Mouse (Mus musculus) small intestine, adult 2 months (tissue): ENCODE data around the gene Sms. TPM values are rescaled to one million over a fixed set of nuclear protein-coding genes. Genes with fewer than 3 reads are reported as not detected.

ENCODE experiments used
- H3K27ac ChIP-seq: fragments of 200-500 bp; 2 replicates; pipeline ENCODE4 v1.5.1; 2012; ENCODE audit warnings: low read depth, low read length, control low read depth, inconsistent platforms; ENCODE audit not compliant: insufficient read depth
- H3K27me3 ChIP-seq: fragments of 200-500 bp; 2 replicates; pipeline ENCODE4 v1.6.1; 2012; ENCODE audit warnings: mild to moderate bottlenecking, moderate library complexity, low read length, inconsistent platforms; ENCODE audit not compliant: control insufficient read depth, insufficient read depth
- H3K36me3 ChIP-seq: fragments of 200-500 bp; 2 replicates; pipeline ENCODE4 v1.6.1; 2012; ENCODE audit warnings: mild to moderate bottlenecking, low read length, control low read depth, inconsistent platforms; ENCODE audit not compliant: control insufficient read depth, insufficient read depth
- H3K4me1 ChIP-seq: fragments of 200-500 bp; 2 replicates; pipeline ENCODE4 v1.6.1; 2012; ENCODE audit warnings: low read length, inconsistent platforms, mixed read lengths; ENCODE audit not compliant: control insufficient read depth, insufficient read depth, insufficient read length
- H3K4me3 ChIP-seq: fragments of 200-500 bp; 2 replicates; pipeline ENCODE4 v1.5.1; 2012; ENCODE audit warnings: low read depth, mild to moderate bottlenecking, control low read depth, inconsistent platforms, low read length, moderate library complexity
- CTCF ChIP-seq: fragments of 200-500 bp; IDR thresholded peaks from 2 replicates; pipeline ENCODE4 v1.5.1; 2012; ENCODE audit warnings: low read depth, mild to moderate bottlenecking, control low read depth, inconsistent platforms, low read length, moderate library complexity, mixed read lengths; ENCODE audit not compliant: insufficient replicate concordance, insufficient read length; ENCODE audit errors: extremely low read depth
- POLR2A ChIP-seq: fragments of 200-500 bp; IDR thresholded peaks from 2 replicates; pipeline ENCODE4 v1.6.1; 2012; ENCODE audit warnings: low read depth, mild to moderate bottlenecking, control low read depth, inconsistent platforms, low read length, moderate library complexity
- WGBS: fragments of 180-500 bp; shearing (Covaris S2); methylation state at CpG from one replicate; pipeline ENCODE4 v1.1.7; 2018; 5-methylcytosine and 5-hydroxymethylcytosine counted together
- polyA plus RNA-seq: library from polyadenylated mRNA; depleted of rRNA; stranded (reverse); fragments of >200 nt; gene quantifications from 2 replicates; pipeline ENCODE4 v1.2.3, GENCODE M21; 2012

The Sms gene
- polyA plus RNA-seq, 1 experiment, result 5.5 TPM

DNA sequence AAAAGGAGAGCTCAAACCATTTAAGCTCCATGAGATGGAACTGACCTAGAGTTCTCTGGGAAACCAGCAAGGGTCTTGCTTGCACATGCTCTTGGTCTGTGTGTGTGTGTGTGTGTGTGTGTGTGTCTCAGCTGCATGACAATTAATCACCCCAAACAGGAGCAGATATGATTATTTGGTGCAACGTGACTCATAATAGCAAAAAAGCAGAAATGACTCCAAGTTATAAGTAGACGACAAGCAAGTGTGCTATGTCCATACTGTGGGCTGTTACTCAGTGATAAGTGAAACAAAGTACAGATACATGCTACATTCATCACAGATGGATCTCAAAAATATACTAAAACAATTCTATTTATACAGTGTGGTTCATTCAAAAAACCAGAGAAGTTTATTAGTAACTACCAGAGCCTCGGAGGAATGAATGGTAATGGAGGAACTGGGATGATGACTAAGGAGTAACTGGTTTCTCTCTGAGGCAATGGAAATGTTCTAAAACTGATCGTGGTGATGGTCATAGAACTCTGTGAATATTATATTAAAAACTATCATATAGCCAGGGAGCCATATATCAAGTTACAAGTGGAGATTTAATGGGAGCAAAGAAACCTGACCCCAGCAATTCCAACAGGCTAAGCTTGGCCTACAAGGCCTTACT, 15.8 kb downstream of the Sms start:
- no peak for TF ChIP-seq CTCF
- TF ChIP-seq POLR2A, result no peak
- WGBS, result 79% methylated on average over 4 of the region's 4 CpGs
- Histone ChIP-seq H3K27ac (no peak overlapping the region), H3K27me3 (no peaks in the 10 kb centered on the region), H3K36me3 (no peaks in the 10 kb centered on the region), H3K4me1 (no peaks in the 10 kb centered on the region), H3K4me3 (no peak overlapping the region)

DNA sequence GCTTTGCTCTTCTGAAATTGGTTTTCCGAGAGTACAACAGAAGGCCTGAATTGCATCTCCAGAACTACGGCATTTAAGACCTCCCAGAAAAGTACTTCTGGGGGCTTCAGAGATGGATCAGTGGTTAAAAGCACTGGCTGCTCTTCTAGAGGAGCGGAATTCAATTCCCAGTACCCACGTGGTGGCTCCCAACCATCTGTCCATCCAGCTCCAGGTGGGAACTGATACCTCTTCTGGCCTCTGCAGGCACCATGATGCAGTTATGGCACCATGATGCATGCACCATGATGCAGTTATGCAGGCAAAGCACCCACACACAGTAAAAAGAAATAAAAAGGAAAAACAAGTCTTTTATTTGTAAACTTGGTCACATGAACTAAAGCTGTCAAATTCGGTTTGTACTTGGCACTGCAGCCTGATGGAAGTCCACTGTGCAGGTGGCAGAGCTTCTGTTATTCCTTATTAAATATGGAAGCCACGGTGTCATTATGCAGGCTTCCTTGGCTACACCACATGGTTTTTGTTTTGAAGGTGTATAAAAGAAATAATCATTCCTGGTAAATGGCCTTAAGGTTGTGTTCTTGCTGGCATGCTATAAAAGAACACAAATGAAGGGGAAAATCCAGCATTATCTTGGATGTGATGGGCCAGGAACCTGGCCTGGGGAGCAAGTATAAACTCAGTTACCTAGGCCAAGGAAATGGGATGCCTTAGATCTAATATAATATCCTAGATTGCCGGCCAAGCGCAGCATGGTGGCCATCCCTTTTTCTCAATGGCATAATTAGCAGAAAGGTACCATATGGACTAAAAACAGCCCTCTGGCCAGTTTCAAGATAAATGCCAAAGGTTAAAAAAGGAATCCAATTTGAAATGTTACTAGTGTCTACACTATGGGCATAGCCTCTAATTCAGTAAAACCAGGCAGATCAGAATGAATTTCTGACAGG, 20.1 kb downstream of the Sms start:
- 86% methylated on average over 8 of the region's 8 CpGs for WGBS
- no peak overlapping the region for H3K4me3 ChIP-seq
- no peak for TF ChIP-seq POLR2A
- no peak for TF ChIP-seq CTCF
- H3K36me3 ChIP-seq, result no peaks in the 10 kb centered on the region
- H3K27ac ChIP-seq, result no peak overlapping the region
- no peaks in the 10 kb centered on the region for H3K27me3 ChIP-seq
- H3K4me1 ChIP-seq, result no peaks in the 10 kb centered on the region

DNA sequence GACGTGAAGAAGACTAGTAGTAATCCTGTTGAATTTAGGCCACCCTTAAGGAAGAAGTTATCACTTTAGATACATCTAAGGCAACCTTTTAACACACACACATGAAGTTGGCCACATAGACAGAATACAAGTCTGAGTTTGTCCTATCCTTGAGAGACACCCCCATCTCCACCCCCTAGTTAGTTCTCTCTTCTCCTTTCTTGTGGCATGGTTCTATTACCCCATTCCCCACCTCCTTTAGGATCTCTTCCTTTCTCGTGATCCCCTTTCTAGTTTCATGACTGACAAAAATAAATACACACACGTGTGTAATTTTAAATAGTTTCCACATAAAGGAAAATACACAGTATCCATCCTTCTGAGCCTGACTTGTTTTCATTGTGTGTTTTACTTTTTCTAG, 23.3 kb downstream of the Sms start:
- WGBS, result 85% methylated on average over 3 of the region's 3 CpGs
- H3K27ac ChIP-seq, result no peak overlapping the region
- no peak for TF ChIP-seq CTCF
- TF ChIP-seq POLR2A, result no peak
- no peak overlapping the region for H3K4me3 ChIP-seq
- H3K27me3 ChIP-seq, result no peaks in the 10 kb centered on the region
- H3K36me3 ChIP-seq, result no peaks in the 10 kb centered on the region
- no peaks in the 10 kb centered on the region for H3K4me1 ChIP-seq

DNA sequence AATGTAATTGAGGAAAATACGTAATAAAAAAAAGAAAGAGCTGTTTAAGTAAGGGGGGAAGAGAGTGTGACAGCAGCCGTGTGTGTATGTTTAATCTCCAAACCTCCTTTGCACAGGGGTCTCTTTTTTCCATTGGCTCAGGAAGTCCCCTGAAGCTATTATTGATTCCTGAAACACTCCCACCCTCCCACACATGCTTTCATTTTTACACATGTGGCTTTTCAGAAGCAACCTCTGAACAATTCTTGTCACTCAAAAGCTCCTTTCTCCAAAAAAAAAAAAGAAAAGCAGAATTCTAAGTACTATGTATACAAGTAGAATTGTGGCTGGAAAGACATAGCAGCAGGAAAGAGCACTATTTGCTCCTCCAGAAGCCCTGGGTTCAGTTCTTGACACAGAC, 24.0 kb downstream of the Sms start:
- no peaks in the 10 kb centered on the region for H3K36me3 ChIP-seq
- no peak overlapping the region for H3K27ac ChIP-seq
- WGBS, result 82% methylated on average over 2 of the region's 2 CpGs
- no peaks in the 10 kb centered on the region for H3K27me3 ChIP-seq
- no peaks in the 10 kb centered on the region for H3K4me1 ChIP-seq
- no peak overlapping the region for H3K4me3 ChIP-seq
- TF ChIP-seq CTCF (no peak), POLR2A (no peak)

DNA sequence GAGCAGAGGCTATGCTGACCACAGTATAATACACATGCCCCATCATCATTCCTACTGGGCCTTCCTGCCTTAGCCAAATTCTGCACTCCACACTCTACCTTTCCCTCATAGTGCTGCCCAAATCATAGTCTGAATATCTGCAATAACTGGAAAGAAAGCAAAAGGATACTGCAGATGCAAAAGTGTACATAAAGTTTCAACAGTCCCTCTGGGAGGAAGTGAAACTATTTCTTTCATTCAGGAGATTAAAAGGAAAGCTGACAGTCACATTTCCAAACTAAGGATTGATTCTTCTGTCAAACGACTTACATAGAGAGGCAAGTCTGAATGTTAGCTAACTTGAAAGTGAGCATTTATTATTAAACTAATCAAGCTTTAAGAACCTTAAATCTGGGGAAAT, 26.1 kb downstream of the Sms start:
- Histone ChIP-seq H3K27ac (no peak overlapping the region), H3K27me3 (no peaks in the 10 kb centered on the region), H3K4me1 (no peaks in the 10 kb centered on the region), H3K4me3 (no peak overlapping the region), H3K36me3 (no peaks in the 10 kb centered on the region)
- TF ChIP-seq CTCF, result no peak
- no peak for TF ChIP-seq POLR2A
- 62% methylated on average over 1 of the region's 1 CpGs for WGBS

DNA sequence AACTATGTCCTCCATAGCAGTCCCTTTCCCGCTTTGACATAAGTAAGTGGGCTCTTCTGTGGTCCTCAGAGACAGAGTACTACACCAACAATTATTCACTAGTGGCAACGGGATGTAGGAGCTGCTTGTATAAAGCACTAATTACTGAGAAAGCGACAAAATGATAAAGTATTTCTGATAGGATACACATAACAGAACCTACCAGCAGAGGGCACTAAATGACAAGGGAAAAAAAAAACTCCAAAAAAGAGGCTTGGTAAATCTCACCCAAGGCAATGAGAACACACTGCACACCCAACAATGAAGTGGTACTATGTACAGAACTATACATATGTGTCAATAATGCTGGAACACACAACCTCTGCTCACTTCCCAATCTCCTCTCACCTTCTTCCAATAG, 29.4 kb downstream of the Sms start:
- no peak overlapping the region for H3K27ac ChIP-seq
- no peak overlapping the region for H3K4me3 ChIP-seq
- WGBS, result 58% methylated on average over 3 of the region's 3 CpGs
- no peaks in the 10 kb centered on the region for H3K4me1 ChIP-seq
- TF ChIP-seq CTCF, result no peak
- no peak for TF ChIP-seq POLR2A
- no peaks in the 10 kb centered on the region for H3K27me3 ChIP-seq
- no peaks in the 10 kb centered on the region for H3K36me3 ChIP-seq

DNA sequence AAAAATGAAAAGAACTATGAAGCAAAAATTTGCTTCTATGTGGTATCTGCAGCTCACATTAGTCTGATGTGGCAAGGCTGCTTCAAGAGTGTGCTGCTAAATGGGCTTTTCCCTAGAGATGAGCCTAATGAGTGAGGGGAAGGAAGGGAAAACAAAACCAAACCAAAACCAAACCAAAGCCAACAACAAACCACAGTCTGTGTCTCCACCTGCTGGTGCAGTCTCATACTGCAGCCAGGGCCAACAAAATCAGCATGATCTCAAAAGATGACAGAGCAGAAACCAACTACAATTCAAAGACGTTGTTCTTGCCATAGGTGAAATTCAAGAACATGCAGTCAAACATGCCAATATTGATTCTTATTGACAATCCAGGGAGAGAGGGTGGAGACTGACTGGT, 37.7 kb downstream of the Sms start:
- Histone ChIP-seq H3K27me3 (no peaks in the 10 kb centered on the region), H3K4me3 (no peak overlapping the region), H3K36me3 (no peaks in the 10 kb centered on the region), H3K27ac (no peak overlapping the region), H3K4me1 (no peaks in the 10 kb centered on the region)
- 29% methylated on average over 1 of the region's 1 CpGs for WGBS
- no peak; the same call in 1 of the 2 replicates for TF ChIP-seq CTCF
- TF ChIP-seq POLR2A, result no peak
